Mouse (Mus musculus) midbrain, postnatal 0 days (tissue): Measurements from ENCODE around the gene Ubtd1. TPM values are rescaled to one million over a fixed set of nuclear protein-coding genes. Genes with fewer than 3 reads are reported as not detected.
"Not testable (repeated sequence)": the region's sequence is repeated elsewhere in the genome, so short reads cannot be mapped to it uniquely, and the experiment has no call there.

Experiments
- ATAC-seq: fragments of 200-750 bp; cut with Nextera tagmentation; 2 replicates; pipeline ENCODE4 v1.8.0; 2017; ENCODE audit warnings: moderate number of reproducible peaks, mild to moderate bottlenecking, moderate TSS enrichment, moderate library complexity; ENCODE audit not compliant: low FRiP score
- DNase-seq: peaks from one replicate; pipeline ENCODE4 v3.0.0-alpha.2; 2015; ENCODE audit warnings: low spot score
- H3K27ac ChIP-seq: fragments of 300-500 bp; sonication (generic); 2 replicates; pipeline ENCODE4 v1.5.1; 2014; ENCODE audit warnings: low read depth, mild to moderate bottlenecking, low read length, mixed read lengths
- H3K27me3 ChIP-seq: fragments of 300-500 bp; sonication (generic); 2 replicates; pipeline ENCODE4 v1.6.1; 2014; ENCODE audit warnings: low read length, control low read depth, mixed read lengths; ENCODE audit not compliant: insufficient read depth
- H3K36me3 ChIP-seq: fragments of 300-500 bp; sonication (generic); 2 replicates; pipeline ENCODE4 v1.6.1; 2014; ENCODE audit warnings: low read length, control low read depth, mixed read lengths; ENCODE audit not compliant: insufficient read depth
- H3K4me1 ChIP-seq: fragments of 300-500 bp; sonication (generic); 2 replicates; pipeline ENCODE4 v1.6.1; 2014; ENCODE audit warnings: mild to moderate bottlenecking, control low read depth, antibody characterized with exemption, low read length, mixed read lengths; ENCODE audit not compliant: insufficient read depth
- H3K4me2 ChIP-seq: fragments of 300-500 bp; sonication (generic); 2 replicates; pipeline ENCODE4 v1.6.1; 2014; ENCODE audit warnings: low read depth, mild to moderate bottlenecking, low read length, mixed read lengths; ENCODE audit not compliant: poor library complexity, severe bottlenecking
- H3K4me3 ChIP-seq: fragments of 300-500 bp; sonication (generic); 2 replicates; pipeline ENCODE4 v1.5.1; 2014; ENCODE audit warnings: low read depth, mild to moderate bottlenecking, low read length, moderate library complexity
- H3K9ac ChIP-seq: fragments of 300-500 bp; sonication (generic); replicated peaks from 2 replicates; pipeline ENCODE4 v1.6.1; 2014; ENCODE audit warnings: mild to moderate bottlenecking, low read length, moderate library complexity, mixed read lengths; ENCODE audit not compliant: poor library complexity, severe bottlenecking
- H3K9me3 ChIP-seq: fragments of 300-500 bp; sonication (generic); 2 replicates; pipeline ENCODE4 v1.6.1; 2016; ENCODE audit warnings: low read length, control low read depth
- CTCF ChIP-seq: IDR thresholded peaks from 2 replicates; pipeline ENCODE4 v1.5.1; 2016; ENCODE audit warnings: antibody characterized with exemption, mild to moderate bottlenecking
- WGBS: fragments of 180-500 bp; shearing (Covaris S2); extraction: QIAGEN DNeasy Blood & Tissue Kit; methylation state at CpG from one replicate; pipeline ENCODE4 v1.1.7; 2014; 5-methylcytosine and 5-hydroxymethylcytosine counted together
- polyA plus RNA-seq: library from polyadenylated mRNA; unstranded; fragments of >200 nt; fragmentation: Nextera tagmentation; extraction: Ambion mirVana; gene quantifications from 2 replicates; pipeline ENCODE4 v1.2.1, GENCODE M21; 2015
- total RNA-seq: library from RNA; depleted of rRNA; stranded (reverse); fragments of >200 nt; gene quantifications from 2 replicates; pipeline ENCODE4 v1.2.3, GENCODE M21; 2014; rRNA removed

Ubtd1 gene
- total and polyA plus RNA-seq, 2 experiments from 2014 or later: 12.2 to 17.5 TPM

DNA sequence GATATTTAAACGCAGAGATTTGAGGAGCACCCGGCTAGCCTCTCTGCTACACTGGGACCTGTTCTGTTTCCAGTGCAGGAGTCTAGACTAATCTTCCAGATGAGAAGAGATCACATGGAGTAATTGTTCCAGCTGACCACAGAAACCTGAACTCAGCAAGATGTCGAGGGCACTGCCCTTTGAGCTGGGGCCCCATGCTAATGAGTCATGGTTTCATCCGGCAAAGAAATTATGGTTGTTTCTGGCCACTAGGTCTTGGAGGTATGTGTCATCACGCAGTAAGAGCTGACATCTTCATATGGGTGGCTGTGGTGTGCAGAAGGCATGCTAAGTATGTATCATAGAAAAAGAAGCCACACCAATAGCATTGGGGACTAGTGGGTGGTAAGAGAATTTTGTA, 98.4 kb downstream of the Ubtd1 start:
- Histone ChIP-seq H3K9me3 (no peaks in the 10 kb centered on the region), H3K4me3 (no peak overlapping the region), H3K36me3 (peaks cover 34% of the 10 kb centered on the region), H3K9ac (no peak overlapping the region), H3K4me2 (no peak overlapping the region), H3K27me3 (no peaks in the 10 kb centered on the region), H3K27ac (no peak overlapping the region), H3K4me1 (no peaks in the 10 kb centered on the region)
- ATAC-seq (no peak), DNase-seq (no peak)
- no peak for TF ChIP-seq CTCF
- WGBS: 80% methylated on average over 5 of the region's 5 CpGs

DNA sequence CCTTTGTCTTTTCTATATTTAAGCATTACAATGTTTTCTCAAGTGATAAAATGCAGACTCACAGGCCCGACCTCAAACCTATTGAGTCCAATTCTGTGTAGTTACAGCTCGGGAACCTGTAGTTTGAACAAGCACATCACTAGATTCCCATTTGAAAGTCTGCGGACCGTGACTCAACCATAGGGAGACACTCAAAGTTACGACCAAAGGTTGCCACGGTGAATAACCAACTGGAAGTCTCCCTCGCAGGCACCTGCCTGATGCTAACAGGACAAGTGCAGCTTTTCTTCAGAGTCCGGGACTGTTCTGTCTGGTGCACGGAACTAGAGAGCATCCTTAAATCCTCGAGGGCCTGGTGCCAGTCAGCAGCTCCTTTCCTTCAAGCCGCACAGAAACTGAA, 98.9 kb downstream of the Ubtd1 start:
- Histone ChIP-seq H3K4me1 (no peaks in the 10 kb centered on the region), H3K27me3 (no peaks in the 10 kb centered on the region), H3K27ac (no peak overlapping the region), H3K4me3 (no peak overlapping the region), H3K9ac (no peak overlapping the region), H3K9me3 (no peaks in the 10 kb centered on the region), H3K36me3 (peaks cover 28% of the 10 kb centered on the region), H3K4me2 (no peak overlapping the region)
- 69% methylated on average over 11 of the region's 11 CpGs for WGBS
- no peak for ATAC-seq
- no peak for TF ChIP-seq CTCF
- no peak for DNase-seq

DNA sequence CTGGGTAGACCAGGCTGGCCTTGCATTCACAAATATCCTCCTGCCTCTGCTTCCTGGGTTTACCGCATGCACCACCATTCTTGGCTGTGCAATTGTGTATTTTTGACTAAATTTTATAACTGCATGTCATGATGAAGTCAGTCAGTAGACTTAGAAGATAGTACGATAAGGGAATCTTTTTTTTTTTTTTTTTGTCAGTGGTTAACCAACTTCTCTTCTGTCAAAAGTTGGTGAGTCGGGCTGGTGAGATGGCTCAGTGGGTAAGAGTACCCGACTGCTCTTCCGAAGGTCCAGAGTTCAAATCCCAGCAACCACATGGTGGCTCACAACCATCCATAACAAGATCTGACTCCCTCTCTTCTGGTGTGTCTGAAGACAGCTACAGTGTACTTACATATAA, 100.0 kb downstream of the Ubtd1 start:
- H3K27me3 ChIP-seq, H3K4me3 ChIP-seq, H3K9me3 ChIP-seq, H3K4me2 ChIP-seq, H3K27ac ChIP-seq, ATAC-seq, DNase-seq, H3K9ac ChIP-seq, H3K4me1 ChIP-seq: not testable (repeated sequence)
- H3K36me3 ChIP-seq: peaks cover 17% of the 10 kb centered on the region
- 96% methylated on average over 5 of the region's 5 CpGs for WGBS

Other genes with a start within 250 kb of the Ubtd1 start
- 72.3 and 74.2 TPM in 2 replicates for gene Slit1, start 238.1 kb upstream of the Ubtd1 start, total RNA-seq
- gene Slit1, start 238.1 kb upstream of the Ubtd1 start, polyA plus RNA-seq: 15.4 and 17.0 TPM in 2 replicates
- 4.5 and 5.7 TPM in 2 replicates for gene Arhgap19, start 179.7 kb upstream of the Ubtd1 start, total RNA-seq
- 2.5 and 2.9 TPM in 2 replicates for gene Arhgap19, start 179.7 kb upstream of the Ubtd1 start, polyA plus RNA-seq
- 33.0 and 35.4 TPM in 2 replicates for gene Frat1, start 151.8 kb upstream of the Ubtd1 start, total RNA-seq
- gene Frat1, start 151.8 kb upstream of the Ubtd1 start, polyA plus RNA-seq: 34.2 and 34.3 TPM in 2 replicates
- 6.9 and 10.4 TPM in 2 replicates for gene Frat2, start 133.6 kb upstream of the Ubtd1 start, total RNA-seq
- gene Frat2, start 133.6 kb upstream of the Ubtd1 start, polyA plus RNA-seq: 6.7 and 8.0 TPM in 2 replicates
- 20.6 and 21.2 TPM in 2 replicates for gene Rrp12, start 85.6 kb upstream of the Ubtd1 start, total RNA-seq
- 13.9 and 14.1 TPM in 2 replicates for gene Rrp12, start 85.6 kb upstream of the Ubtd1 start, polyA plus RNA-seq
- 473 and 479 TPM in 2 replicates for gene Pgam1, start 69.8 kb upstream of the Ubtd1 start, total RNA-seq
- 536 and 596 TPM in 2 replicates for gene Pgam1, start 69.8 kb upstream of the Ubtd1 start, polyA plus RNA-seq
- gene Exosc1, start 48.3 kb upstream of the Ubtd1 start, total RNA-seq: 18.0 and 28.8 TPM in 2 replicates
- gene Exosc1, start 48.3 kb upstream of the Ubtd1 start, polyA plus RNA-seq: 61.2 and 62.3 TPM in 2 replicates
- 49.2 and 61.9 TPM in 2 replicates for gene Zdhhc16, start 48.3 kb upstream of the Ubtd1 start, total RNA-seq
- 86.7 and 91.0 TPM in 2 replicates for gene Zdhhc16, start 48.3 kb upstream of the Ubtd1 start, polyA plus RNA-seq
- gene Mms19, start 606 bp upstream of the Ubtd1 start, total RNA-seq: 45.7 and 62.5 TPM in 2 replicates
- 26.1 TPM in 2 replicates for gene Mms19, start 606 bp upstream of the Ubtd1 start, polyA plus RNA-seq
- 0.71 and 1.7 TPM in 2 replicates for gene Ankrd2, start 54.2 kb downstream of the Ubtd1 start, total RNA-seq
- 0.81 and 2.4 TPM in 2 replicates for gene Ankrd2, start 54.2 kb downstream of the Ubtd1 start, polyA plus RNA-seq
- gene Hoga1, start 63.8 kb downstream of the Ubtd1 start, total RNA-seq: 3.1 TPM in 2 replicates
- 3.4 and 4.0 TPM in 2 replicates for gene Hoga1, start 63.8 kb downstream of the Ubtd1 start, polyA plus RNA-seq
- 0.24 TPM in 1 of 2 replicates, not detected in the other for gene 4933411K16Rik, start 70.5 kb downstream of the Ubtd1 start, total RNA-seq
- gene 4933411K16Rik, start 70.5 kb downstream of the Ubtd1 start, polyA plus RNA-seq: not detected in 2 replicates
- 47.2 and 47.5 TPM in 2 replicates for gene Morn4, start 104.6 kb downstream of the Ubtd1 start, total RNA-seq
- gene Morn4, start 104.6 kb downstream of the Ubtd1 start, polyA plus RNA-seq: 122 and 123 TPM in 2 replicates
- 19.3 and 21.9 TPM in 2 replicates for gene Pi4k2a, start 108.7 kb downstream of the Ubtd1 start, total RNA-seq
- gene Pi4k2a, start 108.7 kb downstream of the Ubtd1 start, polyA plus RNA-seq: 30.6 and 33.0 TPM in 2 replicates
- gene Avpi1, start 147.3 kb downstream of the Ubtd1 start, total RNA-seq: 9.3 and 11.5 TPM in 2 replicates
- gene Avpi1, start 147.3 kb downstream of the Ubtd1 start, polyA plus RNA-seq: 11.9 and 13.7 TPM in 2 replicates
- gene Marveld1, start 165.6 kb downstream of the Ubtd1 start, total RNA-seq: 14.7 and 15.1 TPM in 2 replicates
- 2.9 and 3.6 TPM in 2 replicates for gene Marveld1, start 165.6 kb downstream of the Ubtd1 start, polyA plus RNA-seq
- 71.8 and 83.9 TPM in 2 replicates for gene Zfyve27, start 182.2 kb downstream of the Ubtd1 start, total RNA-seq
- gene Zfyve27, start 182.2 kb downstream of the Ubtd1 start, polyA plus RNA-seq: 48.8 and 50.6 TPM in 2 replicates
- 1.6 and 3.8 TPM in 2 replicates for gene Sfrp5, start 220.5 kb downstream of the Ubtd1 start, total RNA-seq
- 2.7 and 2.8 TPM in 2 replicates for gene Sfrp5, start 220.5 kb downstream of the Ubtd1 start, polyA plus RNA-seq